Comparison of ENCODE assay signal across 9 mouse cellular contexts in genomic region chr9:89736932-89737705, GRCm38 (mm10). TPM values are rescaled to one million over a fixed set of nuclear protein-coding genes. Genes with fewer than 3 reads are reported as not detected.
DNase-seq lines count a peak whose midpoint lies in the region; ATAC-seq and TF ChIP-seq lines count a peak whose summit lies in the region.
"Had no signal": no experiment of that assay in that cellular context is flagged by ENCODE, and none has a peak within 500 bp of the region (broad histone marks: within the 10 kb centered on the region; RNA-seq: fewer than 3 reads in every experiment).

No protein-coding gene starts in this region.

- 0 out of 2 replicates have a peak, but pooled peaks have one; percentile 39 for ATAC-seq in forebrain, embryonic 12.5 days (ENCODE audit: low FRiP score)
- no peak for ATAC-seq in intestine, postnatal 0 days

- WGBS in forebrain, embryonic 12.5 days = 6% methylated on average over 20 of the region's 20 CpGs
- WGBS in intestine, postnatal 0 days = 7% methylated on average over 20 of the region's 20 CpGs

- peaks cover 7% of the 10 kb centered on the region; the same call in 1 of the 2 replicates for H3K4me1 ChIP-seq in forebrain, embryonic 12.5 days
- no peaks in the 10 kb centered on the region for H3K4me1 ChIP-seq in intestine, postnatal 0 days (replicated peaks; ENCODE audit: control insufficient read depth, insufficient read depth, low read length)

- no peaks in the 10 kb centered on the region for H3K9me3 ChIP-seq in forebrain, embryonic 12.5 days
- H3K9me3 ChIP-seq in intestine, postnatal 0 days (ENCODE audit: control insufficient read depth) = no peaks in the 10 kb centered on the region

- H3K27ac ChIP-seq in forebrain, embryonic 12.5 days = no peak overlapping the region
- H3K27ac ChIP-seq in intestine, postnatal 0 days (ENCODE audit: low read depth, low read length) = no peak overlapping the region

- H3K4me2 ChIP-seq in forebrain, embryonic 12.5 days = peak overlapping the region; percentile 38
- no peak overlapping the region for H3K4me2 ChIP-seq in intestine, postnatal 0 days (replicated peaks; ENCODE audit: low read depth)

- peak; percentile 18 for DNase-seq in gastrocnemius, postnatal 14 days
- DNase-seq in gastrocnemius, adult 8-10 months (ENCODE audit: low spot score in 2 of 2) = no peak
- DNase-seq in adrenal gland, adult 18-20 months (ENCODE audit: low spot score in 2 of 2) = peak; percentile 15 to 21
- DNase-seq in lung, postnatal 4 days = peak; percentile 15 to 22
- peak; percentile 14 for DNase-seq in right cerebral cortex, postnatal 4 days
- no peak for DNase-seq in spleen, adult 12 weeks (ENCODE audit: low spot score)

- H3K36me3 ChIP-seq in forebrain, embryonic 12.5 days (replicated peaks) = no peaks in the 10 kb centered on the region
- H3K36me3 ChIP-seq in intestine, postnatal 0 days (ENCODE audit: control insufficient read depth, insufficient read depth) = no peaks in the 10 kb centered on the region

- H3K9ac ChIP-seq in forebrain, embryonic 12.5 days = no peak overlapping the region
- no peak overlapping the region for H3K9ac ChIP-seq in intestine, postnatal 0 days (ENCODE audit: low read depth, low read length)

- peaks cover 23% of the 10 kb centered on the region for H3K27me3 ChIP-seq in forebrain, embryonic 12.5 days
- H3K27me3 ChIP-seq in intestine, postnatal 0 days (replicated peaks; ENCODE audit: control insufficient read depth, insufficient read depth, low read length) = 0 out of 2 replicates have a peak, but pooled peaks cover 4% of the 10 kb centered on the region

- peak; percentile 33; the same call in 1 of the 2 replicates for TF ChIP-seq CTCF in intestine, postnatal 0 days (IDR thresholded peaks at IDR 0.05; ENCODE audit: low read depth)

- intact Hi-C loops in gastrocnemius, postnatal 14 days (cut with DNase I; ENCODE audit: low total_unique reads) = no loop called here

- no peak overlapping the region for H3K4me3 ChIP-seq in forebrain, embryonic 12.5 days (replicated peaks)
- no peak overlapping the region for H3K4me3 ChIP-seq in intestine, postnatal 0 days (ENCODE audit: low read depth, low read length)

RNA-seq across cellular contexts. Expression of gene Ankrd34c, which starts 1.2 kb away (rescaled TPM):
- not detected for total RNA-seq in gastrocnemius, postnatal 14 days (2021)
- total RNA-seq in gastrocnemius, adult 8-10 months (2022) = not detected
- not detected for total RNA-seq in adrenal gland, adult 18-20 months (2021)
- not detected in 2 replicates for polyA plus RNA-seq in forebrain, embryonic 12.5 days (2016; fragmentation: Nextera tagmentation; extraction: Ambion mirVana)
- not detected in 2 replicates for polyA plus RNA-seq in intestine, postnatal 0 days (2015; fragmentation: Nextera tagmentation; extraction: Ambion mirVana)
- polyA plus RNA-seq: C2C12 had no signal

RNA-seq across cellular contexts. Expression of gene Tmed3, which starts 32.3 kb away (rescaled TPM):
- 10 to 100 TPM; 24.0 to 31.5 TPM for total RNA-seq in gastrocnemius, postnatal 14 days (2021)
- total RNA-seq in gastrocnemius, adult 8-10 months (2022) = 10 to 100 TPM; 11.8 to 14.8 (median 13.9) TPM
- 10 to 100 TPM; 64.0 to 83.4 TPM for total RNA-seq in adrenal gland, adult 18-20 months (2021)
- 34.1 and 34.6 TPM in 2 replicates for polyA plus RNA-seq in forebrain, embryonic 12.5 days (2016; fragmentation: Nextera tagmentation; extraction: Ambion mirVana)
- 115 TPM in 2 replicates for polyA plus RNA-seq in intestine, postnatal 0 days (2015; fragmentation: Nextera tagmentation; extraction: Ambion mirVana)

Comparison
In these comparisons a context has a peak if more than half of its experiments do, and no peak if none do; other contexts are left out.
1. DNase-seq: peak in gastrocnemius, postnatal 14 days (single experiment), adrenal gland, adult 18-20 months (2 of 2), lung, postnatal 4 days (2 of 2) and right cerebral cortex, postnatal 4 days (single experiment); none in gastrocnemius, adult 8-10 months (0 of 2) and spleen, adult 12 weeks (single experiment).